Mouse (Mus musculus): ENCODE measurements at regions not wholly inside any gene's neighbourhood (a gene's known extent, or its start where the extent isn't known, plus 50 kb on each side); places are given as distances from the start of the nearest gene placed in this dataset.

- TF ChIP-seq CTCF (IDR thresholded peaks at IDR 0.05; ENCODE audit: control insufficient read depth, insufficient read depth, insufficient read length) = no peak
- no peak for TF ChIP-seq USF1 (IDR thresholded peaks at IDR 0.05; ENCODE audit: low read depth)
- TF ChIP-seq MYOD1 (IDR thresholded peaks at IDR 0.05; ENCODE audit: control insufficient read depth, insufficient read length, low read depth) = no peak
- no peak for TF ChIP-seq MAX (IDR thresholded peaks at IDR 0.05)
- no peak for TF ChIP-seq MYOG (IDR thresholded peaks at IDR 0.05; ENCODE audit: control insufficient read depth, extremely low read depth, insufficient read length)
Measured at GRCm38 (mm10) chr2:159284525-159285189, 490.1 kb downstream of the Dhx35 start.
